Mouse (Mus musculus): Measurements from ENCODE around the gene Ndn. TPM values are rescaled to one million over a fixed set of nuclear protein-coding genes. Genes with fewer than 3 reads are reported as not detected.

Ndn gene
- polyA plus RNA-seq, 1 experiment from 2014 or later, result 133 TPM

GRCm38 (mm10) chr7:62392202-62392601, 45.8 kb downstream of the Ndn start:
- no peak overlapping the region for H3K9ac ChIP-seq (replicated peaks; ENCODE audit: low read length)
- H3K27me3 ChIP-seq (ENCODE audit: control insufficient read depth, insufficient read depth, low read length), result no peaks in the 10 kb centered on the region
- H3K9me3 ChIP-seq (replicated peaks; ENCODE audit: control insufficient read depth, low read length), result no peaks in the 10 kb centered on the region
- WGBS, result 36% methylated on average over 1 of the region's 1 CpGs
- ATAC-seq (replicated peaks; ENCODE audit: insufficient number of reproducible peaks, low FRiP score, low TSS enrichment, low read depth) (no peak), DNase-seq (ENCODE audit: low spot score) (no peak)
- H3K36me3 ChIP-seq (replicated peaks; ENCODE audit: control insufficient read depth, insufficient read depth, low read depth, low read length), result no peaks in the 10 kb centered on the region
- no peak overlapping the region for H3K4me2 ChIP-seq (ENCODE audit: low read depth, low read length)
- no peak overlapping the region for H3K27ac ChIP-seq (replicated peaks; ENCODE audit: low read depth, low read length)
- no peaks in the 10 kb centered on the region for H3K4me1 ChIP-seq (ENCODE audit: control insufficient read depth, insufficient read depth, low read length)
- no peak overlapping the region for H3K4me3 ChIP-seq (ENCODE audit: low read depth, low read length)

Other genes with a start within 250 kb of the Ndn start
- 8.6 and 8.8 TPM in 2 replicates for gene Magel2, start 30.4 kb downstream of the Ndn start, polyA plus RNA-seq (2014; fragmentation: Nextera tagmentation; extraction: Ambion mirVana)
- gene Mkrn3, start 73.6 kb downstream of the Ndn start, polyA plus RNA-seq (2014; fragmentation: Nextera tagmentation; extraction: Ambion mirVana), result 10.6 and 10.7 TPM in 2 replicates
- 48.5 and 49.7 TPM in 2 replicates for gene Peg12, start 117.9 kb downstream of the Ndn start, polyA plus RNA-seq (2014; fragmentation: Nextera tagmentation; extraction: Ambion mirVana)

All from embryonic facial prominence, embryonic 11.5 days (tissue).